Mouse (Mus musculus) limb, embryonic 10.5 days (tissue): ENCODE data around the gene Usp29. TPM values are rescaled to one million over a fixed set of nuclear protein-coding genes. Genes with fewer than 3 reads are reported as not detected.

Experiments
- DNase-seq: peaks from one replicate; pipeline ENCODE4 v3.0.0-alpha.2; 2017; ENCODE audit warnings: low spot score
- H3K27ac ChIP-seq: fragments of 300-500 bp; sonication (generic); 2 replicates; pipeline ENCODE4 v1.5.1; 2016; ENCODE audit warnings: mild to moderate bottlenecking
- H3K27me3 ChIP-seq: fragments of 300-500 bp; sonication (generic); 2 replicates; pipeline ENCODE4 v1.6.1; 2016; ENCODE audit warnings: low read depth, mild to moderate bottlenecking; ENCODE audit not compliant: poor library complexity, severe bottlenecking
- H3K36me3 ChIP-seq: fragments of 300-500 bp; sonication (generic); 2 replicates; pipeline ENCODE4 v1.6.1; 2016; ENCODE audit warnings: mild to moderate bottlenecking, moderate library complexity
- H3K4me1 ChIP-seq: fragments of 300-500 bp; sonication (generic); 2 replicates; pipeline ENCODE4 v1.6.1; 2016
- H3K4me3 ChIP-seq: fragments of 300-500 bp; sonication (generic); 2 replicates; pipeline ENCODE4 v1.5.1; 2016; ENCODE audit warnings: mild to moderate bottlenecking, moderate library complexity
- H3K9me3 ChIP-seq: fragments of 300-500 bp; sonication (generic); replicated peaks from 2 replicates; pipeline ENCODE4 v1.6.1; 2016; ENCODE audit warnings: mild to moderate bottlenecking
- WGBS: fragments of 180-500 bp; shearing (Covaris S2); methylation state at CpG from one replicate; pipeline ENCODE4 v1.1.7; 2016; 5-methylcytosine and 5-hydroxymethylcytosine counted together
- polyA plus RNA-seq: library from polyadenylated mRNA; unstranded; fragments of >200 nt; fragmentation: Nextera tagmentation; extraction: Ambion mirVana; gene quantifications from 2 replicates; pipeline ENCODE4 v1.2.1, GENCODE M21; 2016

Gene Usp29
- polyA plus RNA-seq, 1 experiment from 2014 or later, result 25.4 TPM

GRCm38 (mm10) chr7:6837297-6837925, 107.0 kb downstream of the Usp29 start:
- no peak for DNase-seq
- Histone ChIP-seq H3K27me3 (no peaks in the 10 kb centered on the region), H3K4me1 (peaks cover 48% of the 10 kb centered on the region), H3K27ac (peak overlapping the region; percentile 90), H3K9me3 (no peaks in the 10 kb centered on the region; the same call in 1 of the 2 replicates), H3K4me3 (no peak overlapping the region), H3K36me3 (no peaks in the 10 kb centered on the region)
- 15% methylated on average over 3 of the region's 3 CpGs for WGBS

GRCm38 (mm10) chr7:6837926-6838554, 107.7 kb downstream of the Usp29 start:
- H3K9me3 ChIP-seq, result no peaks in the 10 kb centered on the region; the same call in 1 of the 2 replicates
- WGBS, result 50% methylated on average over 9 of the region's 9 CpGs
- H3K4me1 ChIP-seq, result peaks cover 48% of the 10 kb centered on the region
- H3K27ac ChIP-seq, result peak overlapping the region; percentile 90
- DNase-seq, result no peak
- H3K36me3 ChIP-seq, result no peaks in the 10 kb centered on the region
- no peak overlapping the region for H3K4me3 ChIP-seq
- no peaks in the 10 kb centered on the region for H3K27me3 ChIP-seq

- Histone ChIP-seq H3K4me1 (peaks cover 30% of the 10 kb centered on the region), H3K36me3 (no peaks in the 10 kb centered on the region), H3K27ac (peak overlapping the region; percentile 70), H3K27me3 (no peaks in the 10 kb centered on the region), H3K9me3 (no peaks in the 10 kb centered on the region; the same call in 1 of the 2 replicates), H3K4me3 (no peak overlapping the region)
- no peak for DNase-seq
- 92% methylated on average over 5 of the region's 5 CpGs for WGBS
Measured at GRCm38 (mm10) chr7:6840860-6841259, 110.5 kb downstream of the Usp29 start.

GRCm38 (mm10) chr7:6849495-6849894, 119.1 kb downstream of the Usp29 start:
- Histone ChIP-seq H3K27me3 (no peaks in the 10 kb centered on the region), H3K4me1 (peaks cover 22% of the 10 kb centered on the region), H3K9me3 (no peaks in the 10 kb centered on the region), H3K27ac (0 out of 2 replicates have a peak overlapping the region, but pooled peaks have one; percentile 4), H3K4me3 (no peak overlapping the region), H3K36me3 (no peaks in the 10 kb centered on the region)
- no peak for DNase-seq
- WGBS, result 44% methylated on average over 3 of the region's 3 CpGs

DNA sequence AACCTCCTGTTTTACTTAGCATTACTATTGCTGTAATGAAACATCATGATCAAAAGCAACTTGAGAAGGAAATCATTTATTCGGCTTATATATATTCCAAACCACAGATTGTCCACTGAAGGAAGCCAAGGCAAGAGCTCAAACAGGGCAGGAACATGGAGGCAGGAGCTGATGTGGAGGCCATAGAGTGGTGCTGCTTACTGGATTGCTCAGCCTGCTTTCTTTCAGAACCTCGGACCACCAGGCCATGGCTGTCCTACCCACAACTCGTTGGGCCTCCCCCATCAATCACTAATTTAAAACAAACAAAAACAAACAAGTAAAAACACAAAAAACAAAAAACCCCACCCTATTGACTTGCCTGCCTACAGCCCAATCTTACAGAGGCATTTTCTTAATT, 119.9 kb downstream of the Usp29 start:
- H3K9me3 ChIP-seq, result no peaks in the 10 kb centered on the region
- H3K27me3 ChIP-seq, result no peaks in the 10 kb centered on the region
- no peaks in the 10 kb centered on the region for H3K36me3 ChIP-seq
- DNase-seq, result no peak
- no peak overlapping the region for H3K4me3 ChIP-seq
- H3K4me1 ChIP-seq, result peaks cover 22% of the 10 kb centered on the region
- H3K27ac ChIP-seq, result no peak overlapping the region
- 55% methylated on average over 3 of the region's 3 CpGs for WGBS

DNA sequence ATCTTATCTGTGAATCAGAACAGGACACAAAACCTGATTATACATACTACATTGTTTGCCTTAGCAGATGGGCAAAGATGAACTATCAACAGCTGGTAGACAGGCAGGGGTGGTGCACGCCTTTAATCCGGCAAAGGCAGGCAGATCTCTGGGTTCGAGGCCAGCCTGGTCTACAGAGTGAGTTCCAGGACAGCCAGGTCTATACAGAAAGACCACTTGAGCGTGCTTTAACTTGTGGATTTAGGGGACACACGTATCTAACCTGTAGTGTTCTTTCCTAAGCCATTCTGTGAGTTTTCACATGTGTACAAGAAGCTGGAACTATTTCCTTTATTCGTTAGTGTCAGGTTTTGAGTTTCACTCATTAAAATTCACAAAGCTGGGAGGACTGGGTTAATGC, 120.9 kb downstream of the Usp29 start:
- Histone ChIP-seq H3K4me1 (peaks cover 28% of the 10 kb centered on the region), H3K27ac (peak overlapping the region; percentile 47), H3K9me3 (no peaks in the 10 kb centered on the region), H3K27me3 (no peaks in the 10 kb centered on the region), H3K36me3 (no peaks in the 10 kb centered on the region), H3K4me3 (no peak overlapping the region)
- 88% methylated on average over 6 of the region's 6 CpGs for WGBS
- DNase-seq, result no peak

GRCm38 (mm10) chr7:6851717-6852503, 121.5 kb downstream of the Usp29 start:
- Histone ChIP-seq H3K4me3 (no peak overlapping the region), H3K9me3 (no peaks in the 10 kb centered on the region), H3K27me3 (no peaks in the 10 kb centered on the region), H3K4me1 (peaks cover 28% of the 10 kb centered on the region), H3K36me3 (no peaks in the 10 kb centered on the region), H3K27ac (peak overlapping the region; percentile 47)
- DNase-seq, result peak; percentile 71
- 30% methylated on average over 5 of the region's 5 CpGs for WGBS

DNA sequence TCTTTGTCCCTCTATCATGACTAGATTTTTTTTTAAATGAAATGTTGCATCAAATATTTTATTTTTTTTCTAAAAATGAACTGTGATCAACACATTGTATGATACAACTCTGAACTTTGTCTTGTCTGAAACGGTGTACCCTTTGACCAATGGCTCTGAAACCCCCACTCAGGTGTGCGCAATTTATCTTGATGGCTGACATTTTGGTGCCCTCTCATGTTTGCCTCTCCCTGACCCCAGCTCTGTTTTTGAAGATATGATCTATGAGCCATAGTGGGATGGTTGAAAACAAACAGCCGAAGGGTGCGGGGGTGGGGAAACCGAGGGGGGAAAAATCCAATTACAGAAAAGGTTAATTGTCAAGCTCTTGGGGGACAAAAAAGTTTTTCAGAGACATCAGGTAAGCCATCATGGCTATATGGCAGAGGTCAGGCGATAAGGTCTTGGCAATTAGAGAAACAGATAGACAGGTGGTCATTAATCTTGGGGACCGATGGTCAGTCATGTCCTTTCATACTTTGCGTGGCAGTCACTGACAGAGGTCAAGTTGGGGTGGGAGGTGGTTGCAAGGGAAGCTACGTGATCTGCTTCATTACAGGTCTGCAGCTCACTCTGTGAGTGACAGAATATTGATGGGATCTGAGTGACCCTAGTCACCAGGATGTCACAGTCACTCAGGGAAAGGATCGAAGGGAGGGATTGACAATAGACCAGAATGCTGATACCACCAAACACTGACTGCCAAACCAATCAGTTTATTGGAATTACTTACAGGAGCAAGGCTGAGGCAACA, 125.4 kb downstream of the Usp29 start:
- no peaks in the 10 kb centered on the region for H3K27me3 ChIP-seq
- DNase-seq, result no peak
- WGBS, result 52% methylated on average over 10 of the region's 10 CpGs

GRCm38 (mm10) chr7:6858694-6859270, 128.4 kb downstream of the Usp29 start:
- no peak overlapping the region for H3K4me3 ChIP-seq
- H3K9me3 ChIP-seq, result no peaks in the 10 kb centered on the region
- 9% methylated on average over 5 of the region's 5 CpGs for WGBS
- H3K27ac ChIP-seq, result peak overlapping the region; percentile 85
- no peaks in the 10 kb centered on the region for H3K36me3 ChIP-seq
- no peak for DNase-seq
- H3K27me3 ChIP-seq, result no peaks in the 10 kb centered on the region
- peaks cover 50% of the 10 kb centered on the region for H3K4me1 ChIP-seq

More for the DNA sequence above, 125.4 kb downstream of the Usp29 start:
- no peaks in the 10 kb centered on the region for H3K9me3 ChIP-seq
- peak overlapping the region; percentile 85 for H3K27ac ChIP-seq
- peaks cover 57% of the 10 kb centered on the region for H3K4me1 ChIP-seq
- H3K4me3 ChIP-seq, result no peak overlapping the region
- H3K36me3 ChIP-seq, result no peaks in the 10 kb centered on the region

DNA sequence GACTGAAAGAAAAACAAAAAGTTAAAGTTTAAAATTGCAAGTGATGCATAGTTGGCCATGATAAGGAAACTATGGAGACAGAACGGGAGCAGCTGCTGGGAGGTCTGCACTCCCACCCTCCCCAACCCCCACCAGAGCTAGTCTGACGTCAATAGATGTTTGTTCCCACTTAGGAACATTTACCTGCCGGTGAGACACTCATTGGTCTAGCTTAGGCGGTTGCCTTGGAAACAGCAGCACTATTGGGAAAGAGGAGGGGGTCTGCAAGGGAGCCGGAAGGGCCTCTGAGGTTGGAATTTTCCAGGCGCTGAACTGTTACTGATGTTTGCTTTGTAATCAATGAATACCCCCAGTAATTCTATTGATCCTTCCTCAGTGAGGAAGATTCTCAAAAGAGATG, 130.3 kb downstream of the Usp29 start:
- 15% methylated on average over 6 of the region's 6 CpGs for WGBS
- no peaks in the 10 kb centered on the region for H3K36me3 ChIP-seq
- H3K27ac ChIP-seq, result peak overlapping the region; percentile 85
- H3K27me3 ChIP-seq, result no peaks in the 10 kb centered on the region
- H3K9me3 ChIP-seq, result no peaks in the 10 kb centered on the region
- DNase-seq, result peak; percentile 65
- H3K4me1 ChIP-seq, result peaks cover 50% of the 10 kb centered on the region
- no peak overlapping the region for H3K4me3 ChIP-seq

- Histone ChIP-seq H3K36me3 (no peaks in the 10 kb centered on the region), H3K4me3 (no peak overlapping the region), H3K27ac (no peak overlapping the region), H3K9me3 (no peaks in the 10 kb centered on the region), H3K27me3 (no peaks in the 10 kb centered on the region), H3K4me1 (peaks cover 8% of the 10 kb centered on the region)
- no peak for DNase-seq
Measured at GRCm38 (mm10) chr7:6866351-6866750, 136.0 kb downstream of the Usp29 start.

- no peak overlapping the region for H3K4me3 ChIP-seq
- H3K27ac ChIP-seq, result no peak overlapping the region
- H3K36me3 ChIP-seq, result no peaks in the 10 kb centered on the region
- no peaks in the 10 kb centered on the region for H3K4me1 ChIP-seq
- H3K9me3 ChIP-seq, result no peaks in the 10 kb centered on the region
- 88% methylated on average over 3 of the region's 3 CpGs for WGBS
- H3K27me3 ChIP-seq, result no peaks in the 10 kb centered on the region
- no peak for DNase-seq
Measured at GRCm38 (mm10) chr7:6868831-6869230, 138.5 kb downstream of the Usp29 start.
